Mouse (Mus musculus): Measurements from ENCODE around the gene Olfr462. TPM values are rescaled to one million over a fixed set of nuclear protein-coding genes. Genes with fewer than 3 reads are reported as not detected.
A peak's percentile ranks its signal among the peaks of the same experiment; 100 is the strongest.

The Olfr462 gene
- polyA plus RNA-seq, 1 experiment from 2014 or later, result not detected

DNA sequence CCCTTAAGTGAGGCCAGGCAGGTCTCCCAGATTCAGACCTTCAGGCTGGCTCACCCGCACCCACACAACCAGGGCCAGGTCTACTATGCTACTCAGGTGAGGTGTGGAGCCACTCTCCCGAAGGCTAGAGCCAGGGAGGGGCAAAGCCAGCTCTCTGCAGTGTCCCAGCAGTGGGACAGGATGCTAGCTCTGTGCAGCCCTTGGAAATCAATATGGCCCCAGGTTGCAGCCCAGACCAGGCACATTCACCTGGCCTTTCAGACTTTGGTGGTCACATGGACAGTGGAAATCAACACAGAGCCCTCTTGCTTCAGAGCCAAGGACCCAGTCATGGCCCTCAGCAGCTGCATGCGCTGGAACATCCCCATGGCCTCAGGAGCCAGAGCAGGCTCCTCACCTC is 12.3 kb upstream of the Olfr462 start:
- no peak overlapping the region for H3K4me2 ChIP-seq (replicated peaks; ENCODE audit: low read depth, low read length)
- no peaks in the 10 kb centered on the region for H3K9me3 ChIP-seq (ENCODE audit: low read length)
- H3K36me3 ChIP-seq (ENCODE audit: insufficient read depth, low read length), result no peaks in the 10 kb centered on the region
- WGBS, result 67% methylated on average over 3 of the region's 3 CpGs
- ATAC-seq (no peak), DNase-seq (ENCODE audit: low spot score) (no peak)
- TF ChIP-seq CTCF (IDR thresholded peaks at IDR 0.05), result no peak
- TF ChIP-seq EP300 (IDR thresholded peaks at IDR 0.05), result no peak
- no peak overlapping the region for H3K27ac ChIP-seq (ENCODE audit: low read length)
- H3K4me1 ChIP-seq (ENCODE audit: insufficient read depth, low read depth, low read length), result no peaks in the 10 kb centered on the region
- H3K4me3 ChIP-seq (ENCODE audit: low read depth, low read length), result no peak overlapping the region
- no peaks in the 10 kb centered on the region for H3K27me3 ChIP-seq (replicated peaks; ENCODE audit: insufficient read depth, low read length)
- no peak overlapping the region for H3K9ac ChIP-seq (replicated peaks; ENCODE audit: low read depth)

DNA sequence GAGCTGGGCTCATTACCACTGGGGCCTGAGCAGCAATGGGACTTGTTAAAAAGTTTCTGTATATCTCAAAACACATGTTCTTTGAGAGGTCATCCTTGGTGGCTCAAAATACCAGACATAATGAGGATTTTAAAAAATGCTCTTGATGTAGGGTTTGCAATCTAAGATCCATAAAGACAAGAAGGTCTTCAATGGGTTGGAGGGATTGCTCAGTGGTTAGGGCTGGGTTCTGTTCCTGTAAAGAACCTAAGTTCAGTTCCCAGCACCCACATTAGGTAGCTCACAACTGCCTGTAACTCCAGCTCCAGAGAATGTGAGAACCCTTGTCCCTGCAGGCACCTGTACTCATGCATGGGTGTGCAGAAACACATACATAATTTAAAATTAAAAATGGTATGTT is 5.2 kb upstream of the Olfr462 start, which contains the start of gene Olfr463:
Gene Olfr463, minus strand, starts transcription at position 101 of the 400 bp plus-strand sequence.
- no peak for TF ChIP-seq EP300 (IDR thresholded peaks at IDR 0.05)
- no peak for TF ChIP-seq CTCF (IDR thresholded peaks at IDR 0.05)
- H3K27me3 ChIP-seq (replicated peaks; ENCODE audit: insufficient read depth, low read length), result no peaks in the 10 kb centered on the region
- H3K4me1 ChIP-seq (ENCODE audit: insufficient read depth, low read depth, low read length), result no peaks in the 10 kb centered on the region
- ATAC-seq, result no peak
- H3K36me3 ChIP-seq (ENCODE audit: insufficient read depth, low read length), result no peaks in the 10 kb centered on the region
- no peak within 1 kb of the TSS for H3K4me3 ChIP-seq (ENCODE audit: low read depth, low read length)
- no peak for DNase-seq (ENCODE audit: low spot score)
- H3K27ac ChIP-seq (ENCODE audit: low read length), result no peak within 1 kb of the TSS
- no peak within 1 kb of the TSS for H3K4me2 ChIP-seq (replicated peaks; ENCODE audit: low read depth, low read length)
- H3K9ac ChIP-seq (replicated peaks; ENCODE audit: low read depth), result no peak within 1 kb of the TSS
- no peaks in the 10 kb centered on the region for H3K9me3 ChIP-seq (ENCODE audit: low read length)

DNA sequence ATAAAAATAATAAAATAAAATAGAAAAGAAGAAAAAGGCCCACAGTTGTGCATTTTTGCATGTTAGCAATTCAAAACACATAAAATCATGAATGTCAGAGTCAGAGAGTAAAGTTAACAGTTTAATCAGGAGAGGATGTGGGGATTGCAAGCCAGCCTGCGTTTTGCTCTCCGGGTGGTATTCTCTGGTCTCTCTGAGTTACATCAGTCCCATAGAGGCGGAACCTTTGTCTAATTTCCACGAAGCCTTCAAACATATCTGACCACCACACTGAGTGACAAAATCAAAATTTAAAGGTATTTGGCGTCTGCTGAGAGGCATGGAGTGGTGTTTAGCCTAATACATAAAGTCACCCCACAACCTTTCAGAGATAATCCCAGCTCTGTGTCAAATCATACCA is 7.2 kb downstream of the Olfr462 start:
- WGBS, result 67% methylated on average over 5 of the region's 5 CpGs
- H3K4me2 ChIP-seq (replicated peaks; ENCODE audit: low read depth, low read length), result no peak overlapping the region
- no peaks in the 10 kb centered on the region for H3K27me3 ChIP-seq (replicated peaks; ENCODE audit: insufficient read depth, low read length)

DNA sequence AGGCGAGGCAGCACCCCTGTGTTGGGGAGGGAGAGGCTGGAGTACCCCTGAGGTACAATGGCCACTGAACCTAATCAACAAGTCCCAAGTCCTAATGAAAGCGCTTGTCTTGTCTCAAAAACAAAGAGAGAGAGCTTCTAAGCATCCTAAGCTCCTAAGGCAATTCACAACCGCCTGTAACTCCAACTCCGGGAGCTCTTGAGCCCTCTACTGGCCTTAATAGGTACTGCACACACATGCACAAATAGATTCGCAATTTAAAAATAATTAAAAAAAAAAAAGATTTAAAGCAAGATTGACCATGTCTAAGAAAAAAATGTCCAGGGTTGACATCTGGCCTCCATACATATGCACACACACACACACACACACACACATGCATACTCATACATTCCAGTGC is 8.6 kb downstream of the Olfr462 start:
- Histone ChIP-seq H3K9me3 (ENCODE audit: low read length) (no peaks in the 10 kb centered on the region), H3K9ac (replicated peaks; ENCODE audit: low read depth) (no peak overlapping the region), H3K36me3 (ENCODE audit: insufficient read depth, low read length) (no peaks in the 10 kb centered on the region), H3K4me2 (replicated peaks; ENCODE audit: low read depth, low read length) (no peak overlapping the region), H3K27me3 (replicated peaks; ENCODE audit: insufficient read depth, low read length) (no peaks in the 10 kb centered on the region), H3K4me1 (ENCODE audit: insufficient read depth, low read depth, low read length) (no peaks in the 10 kb centered on the region), H3K4me3 (ENCODE audit: low read depth, low read length) (no peak overlapping the region), H3K27ac (ENCODE audit: low read length) (no peak overlapping the region)
- DNase-seq (ENCODE audit: low spot score), result peak; percentile 37
- TF ChIP-seq CTCF (IDR thresholded peaks at IDR 0.05) (peak; percentile 67), EP300 (IDR thresholded peaks at IDR 0.05) (no peak)
- WGBS, result 37% methylated on average over 5 of the region's 5 CpGs
- no peak for ATAC-seq

More for the DNA sequence above, 7.2 kb downstream of the Olfr462 start:
- no peak for TF ChIP-seq EP300 (IDR thresholded peaks at IDR 0.05)
- no peak for TF ChIP-seq CTCF (IDR thresholded peaks at IDR 0.05)
- no peaks in the 10 kb centered on the region for H3K36me3 ChIP-seq (ENCODE audit: insufficient read depth, low read length)
- H3K9ac ChIP-seq (replicated peaks; ENCODE audit: low read depth), result no peak overlapping the region
- no peak overlapping the region for H3K4me3 ChIP-seq (ENCODE audit: low read depth, low read length)
- DNase-seq (ENCODE audit: low spot score), result no peak
- H3K4me1 ChIP-seq (ENCODE audit: insufficient read depth, low read depth, low read length), result no peaks in the 10 kb centered on the region
- no peak overlapping the region for H3K27ac ChIP-seq (ENCODE audit: low read length)
- ATAC-seq, result no peak
- H3K9me3 ChIP-seq (ENCODE audit: low read length), result no peaks in the 10 kb centered on the region

DNA sequence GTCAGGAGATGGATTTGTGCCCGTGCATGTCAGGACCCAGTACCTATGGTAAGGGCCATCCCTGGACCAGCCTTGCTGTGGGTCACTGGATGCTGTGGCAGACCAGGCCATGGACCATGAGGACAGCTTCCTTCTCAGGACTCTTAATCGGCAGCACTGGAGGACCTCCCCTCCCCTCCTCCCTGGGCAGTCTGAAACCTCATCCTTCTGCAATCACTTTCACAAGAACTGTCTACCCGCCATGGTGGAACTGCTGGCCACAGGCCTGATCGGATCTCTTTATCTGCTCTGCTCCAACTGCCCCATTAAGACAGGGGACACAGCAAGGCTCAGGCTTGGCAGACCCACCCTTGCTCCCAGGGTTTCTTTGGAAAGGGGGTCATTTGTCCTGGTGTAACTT is 10.4 kb downstream of the Olfr462 start:
- Histone ChIP-seq H3K9ac (replicated peaks; ENCODE audit: low read depth) (no peak overlapping the region), H3K4me1 (ENCODE audit: insufficient read depth, low read depth, low read length) (no peaks in the 10 kb centered on the region), H3K4me3 (ENCODE audit: low read depth, low read length) (no peak overlapping the region), H3K36me3 (ENCODE audit: insufficient read depth, low read length) (no peaks in the 10 kb centered on the region), H3K9me3 (ENCODE audit: low read length) (no peaks in the 10 kb centered on the region), H3K4me2 (replicated peaks; ENCODE audit: low read depth, low read length) (no peak overlapping the region), H3K27me3 (replicated peaks; ENCODE audit: insufficient read depth, low read length) (no peaks in the 10 kb centered on the region), H3K27ac (ENCODE audit: low read length) (no peak overlapping the region)
- DNase-seq (ENCODE audit: low spot score) (no peak), ATAC-seq (no peak)
- WGBS, result 44% methylated on average over 4 of the region's 4 CpGs
- TF ChIP-seq CTCF (IDR thresholded peaks at IDR 0.05) (no peak), EP300 (IDR thresholded peaks at IDR 0.05) (no peak)

DNA sequence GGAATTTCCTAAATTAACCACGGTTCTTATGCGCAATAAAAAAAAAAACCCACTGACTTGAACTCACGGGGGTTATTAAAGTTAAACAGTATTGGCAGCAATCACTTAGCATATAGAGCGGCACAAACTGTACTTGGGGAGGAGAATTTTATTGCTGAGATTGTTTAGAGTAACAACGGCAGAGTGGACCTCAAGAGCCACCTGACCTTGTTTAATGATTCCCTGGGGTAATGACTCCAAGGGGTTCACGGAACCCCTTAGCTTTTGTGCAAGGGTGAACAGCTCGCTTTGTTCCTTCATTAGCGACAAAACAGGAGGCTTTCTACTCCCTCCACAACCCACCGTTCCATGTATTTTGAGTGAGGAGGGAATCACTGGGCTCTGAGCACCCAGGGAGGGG is 12.2 kb downstream of the Olfr462 start:
- ATAC-seq, result no peak
- Histone ChIP-seq H3K4me2 (replicated peaks; ENCODE audit: low read depth, low read length) (no peak overlapping the region), H3K4me1 (ENCODE audit: insufficient read depth, low read depth, low read length) (no peaks in the 10 kb centered on the region), H3K36me3 (ENCODE audit: insufficient read depth, low read length) (no peaks in the 10 kb centered on the region), H3K9ac (replicated peaks; ENCODE audit: low read depth) (no peak overlapping the region), H3K27me3 (replicated peaks; ENCODE audit: insufficient read depth, low read length) (no peaks in the 10 kb centered on the region), H3K4me3 (ENCODE audit: low read depth, low read length) (no peak overlapping the region), H3K27ac (ENCODE audit: low read length) (no peak overlapping the region), H3K9me3 (ENCODE audit: low read length) (no peaks in the 10 kb centered on the region)
- 72% methylated on average over 9 of the region's 9 CpGs for WGBS
- TF ChIP-seq EP300 (IDR thresholded peaks at IDR 0.05) (no peak), CTCF (IDR thresholded peaks at IDR 0.05) (no peak)
- DNase-seq (ENCODE audit: low spot score), result no peak

DNA sequence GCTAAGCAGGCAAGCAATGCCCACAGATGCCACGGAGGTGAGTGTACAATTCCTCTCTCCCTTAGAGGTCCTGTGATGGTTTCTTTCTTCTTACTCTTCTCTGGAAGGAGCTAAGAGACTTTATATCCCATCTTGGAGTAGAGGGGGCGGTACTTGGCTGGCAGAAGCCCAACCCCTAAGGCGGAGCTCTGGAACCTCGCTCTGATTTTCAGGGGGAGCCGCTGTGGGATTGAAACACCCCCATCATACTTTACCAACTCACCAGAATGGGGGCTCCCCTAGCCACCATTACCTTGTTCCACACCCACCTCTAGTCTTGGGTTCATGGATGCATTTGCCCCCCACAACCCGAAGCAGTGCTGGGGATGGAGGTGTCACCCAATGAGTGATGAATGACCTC is 16.6 kb downstream of the Olfr462 start, which contains the start of gene Epx:
Gene Epx, minus strand, starts transcription at position 101 of the 400 bp plus-strand sequence.
- Histone ChIP-seq H3K9ac (replicated peaks; ENCODE audit: low read depth) (no peak within 1 kb of the TSS), H3K36me3 (ENCODE audit: insufficient read depth, low read length) (no peaks in the 10 kb centered on the region), H3K4me2 (replicated peaks; ENCODE audit: low read depth, low read length) (no peak within 1 kb of the TSS), H3K27me3 (replicated peaks; ENCODE audit: insufficient read depth, low read length) (no peaks in the 10 kb centered on the region), H3K9me3 (ENCODE audit: low read length) (no peaks in the 10 kb centered on the region), H3K4me1 (ENCODE audit: insufficient read depth, low read depth, low read length) (no peaks in the 10 kb centered on the region), H3K4me3 (ENCODE audit: low read depth, low read length) (no peak within 1 kb of the TSS), H3K27ac (ENCODE audit: low read length) (no peak within 1 kb of the TSS)
- 75% methylated on average over 6 of the region's 6 CpGs for WGBS
- no peak for ATAC-seq
- DNase-seq (ENCODE audit: low spot score), result no peak
- no peak for TF ChIP-seq EP300 (IDR thresholded peaks at IDR 0.05)
- no peak for TF ChIP-seq CTCF (IDR thresholded peaks at IDR 0.05)

All from lung, postnatal 0 days (tissue).